Mouse (Mus musculus) yolk sac, embryonic 10.5 days (tissue): ENCODE results near the gene Max.

Experiments
- DNase-seq: peaks from one replicate; pipeline ENCODE4 v3.0.0-alpha.2; 2017; ENCODE audit warnings: low spot score

Gene Max

GRCm38 (mm10) chr12:76961932-76962891, at the start of gene Max:
Gene Max (minus strand): TSS chr12:76962201.
- peak; percentile 99 for DNase-seq

- DNase-seq = no peak
These were observed 49.2 kb upstream of the Max start for GRCm38 (mm10) chr12:77011092-77011720.

- no peak for DNase-seq
These were observed 47.4 kb upstream of the Max start for GRCm38 (mm10) chr12:77009202-77010030.

- DNase-seq = no peak
These were observed 42.9 kb upstream of the Max start for GRCm38 (mm10) chr12:77004893-77005292.

- DNase-seq = no peak
These were observed 40.7 kb upstream of the Max start for GRCm38 (mm10) chr12:77002551-77003228.

GRCm38 (mm10) chr12:77001312-77001711, 39.3 kb upstream of the Max start:
- DNase-seq = no peak

- no peak for DNase-seq
These were observed 38.8 kb upstream of the Max start for GRCm38 (mm10) chr12:77000705-77001284.

GRCm38 (mm10) chr12:77000096-77000704, 38.2 kb upstream of the Max start:
- peak; percentile 42 for DNase-seq

- DNase-seq = no peak
These were observed 32.8 kb upstream of the Max start for GRCm38 (mm10) chr12:76994766-76995165.

GRCm38 (mm10) chr12:76992891-76993529, 31.0 kb upstream of the Max start:
- DNase-seq = no peak

- peak; percentile 30 for DNase-seq
These were observed 20.9 kb upstream of the Max start for GRCm38 (mm10) chr12:76982818-76983471.

- DNase-seq = no peak
These were observed 17.5 kb upstream of the Max start for GRCm38 (mm10) chr12:76979530-76979929.

- no peak for DNase-seq
These were observed 10.7 kb upstream of the Max start for GRCm38 (mm10) chr12:76972669-76973068.

GRCm38 (mm10) chr12:76972241-76972640, 10.2 kb upstream of the Max start:
- no peak for DNase-seq

- no peak for DNase-seq
These were observed 9.7 kb upstream of the Max start for GRCm38 (mm10) chr12:76971642-76972221.

GRCm38 (mm10) chr12:76965876-76966275, 3.9 kb upstream of the Max start:
- DNase-seq = peak; percentile 21

GRCm38 (mm10) chr12:76965089-76965488, 3.1 kb upstream of the Max start:
- no peak for DNase-seq

GRCm38 (mm10) chr12:76961052-76961931, 709 bp downstream of the Max start:
- peak; percentile 38 for DNase-seq
